Mouse (Mus musculus): ENCODE measurements around the gene Clec2h. TPM values are rescaled to one million over a fixed set of nuclear protein-coding genes. Genes with fewer than 3 reads are reported as not detected.
"Not testable (repeated sequence)": the region's sequence is repeated elsewhere in the genome, so short reads cannot be mapped to it uniquely, and the experiment has no call there.

The Clec2h gene
- total and polyA plus RNA-seq, 3 experiments = 0.11 TPM; not detected in 2

DNA sequence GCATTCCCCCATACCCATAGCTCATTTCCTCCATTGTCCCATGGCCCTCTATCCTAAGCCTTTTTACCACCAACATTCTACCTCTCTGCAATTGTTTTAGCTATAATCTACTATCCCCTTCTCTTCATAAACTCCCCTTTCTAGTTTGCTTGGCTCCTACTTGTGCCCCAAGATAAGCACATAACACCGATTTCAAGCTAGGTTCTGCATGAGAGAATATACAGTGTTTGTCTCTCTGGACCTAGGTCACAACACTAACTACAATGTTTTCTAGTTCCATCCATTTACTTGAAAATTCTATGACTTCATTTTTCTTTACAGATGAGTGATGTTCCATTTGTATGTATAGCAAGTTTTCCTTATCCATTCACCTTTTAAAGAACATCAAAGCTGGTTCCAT lies 21.5 kb upstream of the Clec2h start:
- TF ChIP-seq GATA1 (IDR thresholded peaks at IDR 0.05; ENCODE audit: borderline replicate concordance, low read length) = no peak
- TF ChIP-seq POLR2AphosphoS5 (IDR thresholded peaks at IDR 0.05; ENCODE audit: insufficient replicate concordance, low read depth, low read length) = no peak
- no peak for TF ChIP-seq CTCF (IDR thresholded peaks at IDR 0.05; ENCODE audit: low read depth, low read length)
- no peak for TF ChIP-seq TAL1 (conservative IDR thresholded peaks at IDR 0.05; ENCODE audit: low read depth, low read length)
- no peak for TF ChIP-seq GATA2 (IDR thresholded peaks at IDR 0.05; ENCODE audit: borderline replicate concordance, low read depth, low read length)
- Histone ChIP-seq H3K36me3 (replicated peaks) (no peaks in the 10 kb centered on the region), H3K27me3 (ENCODE audit: insufficient read depth, low read length) (no peaks in the 10 kb centered on the region), H3K4me1 (ENCODE audit: insufficient read depth, low read depth, low read length) (no peaks in the 10 kb centered on the region), H3K4me3 (ENCODE audit: low read depth, low read length) (no peak overlapping the region), H3K9me3 (replicated peaks) (peaks cover 29% of the 10 kb centered on the region)
- DNase-seq (ENCODE audit: low spot score) (no peak), ATAC-seq (ENCODE audit: extremely low read depth, insufficient number of reproducible peaks, low FRiP score, poor library complexity, severe bottlenecking) (no peak)

DNA sequence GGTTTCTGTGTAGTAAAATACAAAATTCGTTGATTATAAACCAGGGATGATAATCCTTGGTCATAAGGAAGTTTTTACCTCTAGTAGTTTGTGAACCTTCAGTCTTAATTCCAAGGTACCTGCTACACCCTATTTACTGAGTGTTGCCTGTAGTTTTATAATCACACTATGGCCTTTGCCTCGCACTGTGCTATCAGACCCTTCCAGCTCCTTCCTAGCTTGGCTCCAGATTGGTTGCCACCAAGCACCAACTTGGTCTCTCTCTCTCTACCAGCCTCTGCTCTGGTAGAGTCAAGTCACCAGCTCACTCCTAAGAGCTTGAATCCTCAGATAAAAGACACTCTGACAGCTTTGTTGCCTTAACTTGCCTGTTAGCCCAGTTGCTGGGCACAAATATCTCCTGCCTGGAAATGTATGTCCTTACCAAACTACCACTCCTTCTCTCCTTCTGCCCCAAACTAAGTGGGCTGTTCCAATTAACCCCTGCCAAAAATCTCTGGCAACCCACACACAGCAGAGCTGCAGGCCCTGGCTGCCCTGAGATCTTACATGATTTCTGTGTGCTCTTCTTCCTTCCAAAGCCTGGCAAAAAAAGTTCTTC lies 21.0 kb upstream of the Clec2h start:
- TF ChIP-seq GATA2 (IDR thresholded peaks at IDR 0.05; ENCODE audit: borderline replicate concordance, low read depth, low read length) (no peak), POLR2AphosphoS5 (IDR thresholded peaks at IDR 0.05; ENCODE audit: insufficient replicate concordance, low read depth, low read length) (no peak), CTCF (IDR thresholded peaks at IDR 0.05; ENCODE audit: low read depth, low read length) (no peak), TAL1 (conservative IDR thresholded peaks at IDR 0.05; ENCODE audit: low read depth, low read length) (no peak), GATA1 (IDR thresholded peaks at IDR 0.05; ENCODE audit: borderline replicate concordance, low read length) (no peak)
- DNase-seq (ENCODE audit: low spot score) (no peak), ATAC-seq (ENCODE audit: extremely low read depth, insufficient number of reproducible peaks, low FRiP score, poor library complexity, severe bottlenecking) (no peak)
- H3K27me3 ChIP-seq (ENCODE audit: insufficient read depth, low read length) = no peaks in the 10 kb centered on the region
- H3K4me1 ChIP-seq (ENCODE audit: insufficient read depth, low read depth, low read length) = no peaks in the 10 kb centered on the region
- H3K36me3 ChIP-seq (replicated peaks) = no peaks in the 10 kb centered on the region
- peaks cover 33% of the 10 kb centered on the region for H3K9me3 ChIP-seq (replicated peaks)
- no peak overlapping the region for H3K4me3 ChIP-seq (ENCODE audit: low read depth, low read length)

DNA sequence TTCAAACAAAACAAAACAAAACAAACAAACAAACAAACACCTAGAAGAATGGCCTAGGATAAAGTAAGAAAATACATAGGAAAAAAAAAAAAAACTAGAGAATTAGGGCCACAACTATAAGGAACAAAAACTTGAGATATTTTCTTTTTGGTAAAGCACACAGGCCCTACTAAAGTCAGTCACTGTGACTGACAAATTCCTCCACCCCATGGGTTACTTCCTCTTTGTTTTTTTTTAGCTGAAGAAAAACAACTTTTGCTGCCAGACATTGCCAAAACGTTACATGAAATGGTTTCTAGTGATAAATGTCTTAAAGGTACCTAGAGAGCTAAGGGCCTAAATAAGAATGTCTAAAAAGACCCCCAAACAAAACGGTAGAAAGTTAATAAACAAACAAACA lies 18.2 kb upstream of the Clec2h start:
- Histone ChIP-seq H3K9me3 (replicated peaks) (peaks cover 34% of the 10 kb centered on the region), H3K4me1 (ENCODE audit: insufficient read depth, low read depth, low read length) (no peaks in the 10 kb centered on the region), H3K27me3 (ENCODE audit: insufficient read depth, low read length) (no peaks in the 10 kb centered on the region), H3K36me3 (replicated peaks) (no peaks in the 10 kb centered on the region), H3K4me3 (ENCODE audit: low read depth, low read length) (no peak overlapping the region)
- no peak for TF ChIP-seq POLR2AphosphoS5 (IDR thresholded peaks at IDR 0.05; ENCODE audit: insufficient replicate concordance, low read depth, low read length)
- no peak for TF ChIP-seq GATA1 (IDR thresholded peaks at IDR 0.05; ENCODE audit: borderline replicate concordance, low read length)
- TF ChIP-seq CTCF (IDR thresholded peaks at IDR 0.05; ENCODE audit: low read depth, low read length) = no peak
- TF ChIP-seq TAL1 (conservative IDR thresholded peaks at IDR 0.05; ENCODE audit: low read depth, low read length) = no peak
- TF ChIP-seq GATA2 (IDR thresholded peaks at IDR 0.05; ENCODE audit: borderline replicate concordance, low read depth, low read length) = no peak
- ATAC-seq (ENCODE audit: extremely low read depth, insufficient number of reproducible peaks, low FRiP score, poor library complexity, severe bottlenecking) (no peak), DNase-seq (ENCODE audit: low spot score) (no peak)

- not testable (repeated sequence) for H3K27me3 ChIP-seq (ENCODE audit: insufficient read depth, low read length); H3K36me3 ChIP-seq (replicated peaks); DNase-seq (ENCODE audit: low spot score); H3K4me3 ChIP-seq (ENCODE audit: low read depth, low read length); H3K4me1 ChIP-seq (ENCODE audit: insufficient read depth, low read depth, low read length); ATAC-seq (ENCODE audit: extremely low read depth, insufficient number of reproducible peaks, low FRiP score, poor library complexity, severe bottlenecking)
- peaks cover 37% of the 10 kb centered on the region for H3K9me3 ChIP-seq (replicated peaks)
Observed at GRCm38 (mm10) chr6:128644694-128645093, 17.5 kb upstream of the Clec2h start.

DNA sequence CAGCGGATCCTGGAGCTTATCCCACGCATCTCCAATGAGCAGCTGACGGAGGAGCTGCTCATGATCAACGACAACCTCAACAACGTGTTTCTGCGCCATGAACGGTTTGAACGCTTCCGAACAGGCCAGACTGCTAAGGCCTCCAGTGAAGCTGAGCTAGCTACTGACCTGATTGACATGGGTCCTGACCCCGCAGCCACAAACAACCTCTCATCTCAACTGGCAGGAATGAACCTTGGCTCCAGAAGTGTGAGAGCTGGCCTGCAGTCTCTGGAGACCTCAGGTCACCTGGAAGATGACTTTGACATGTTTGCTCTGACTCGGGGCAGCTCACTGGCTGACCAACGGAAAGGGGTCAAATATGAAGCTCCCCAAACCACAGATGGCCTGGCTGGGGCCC lies 16.5 kb upstream of the Clec2h start:
- H3K4me1 ChIP-seq (ENCODE audit: insufficient read depth, low read depth, low read length); ATAC-seq (ENCODE audit: extremely low read depth, insufficient number of reproducible peaks, low FRiP score, poor library complexity, severe bottlenecking): not testable (repeated sequence)
- peaks cover 35% of the 10 kb centered on the region for H3K9me3 ChIP-seq (replicated peaks)

DNA sequence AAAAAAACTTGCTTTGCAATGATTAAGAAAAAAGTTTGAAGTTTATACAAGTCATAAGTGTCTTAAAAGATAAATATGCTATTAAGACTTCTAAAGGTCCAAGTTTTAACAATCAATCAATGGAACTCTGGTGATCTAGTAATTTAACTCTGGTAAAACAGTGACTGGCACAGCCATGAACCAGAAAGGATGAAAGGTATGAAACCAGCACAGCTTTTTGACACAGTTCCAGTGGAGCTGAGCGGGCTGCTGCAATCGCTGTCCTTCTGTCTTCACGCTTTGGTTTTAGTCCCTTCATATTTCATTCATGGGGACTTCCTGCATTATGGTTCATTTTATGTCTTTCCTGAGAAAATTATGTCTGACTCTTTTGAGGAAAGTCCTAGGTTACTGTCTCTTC lies 12.5 kb upstream of the Clec2h start:
- no peak for ATAC-seq (ENCODE audit: extremely low read depth, insufficient number of reproducible peaks, low FRiP score, poor library complexity, severe bottlenecking)
- no peak overlapping the region for H3K4me3 ChIP-seq (ENCODE audit: low read depth, low read length)
- H3K4me1 ChIP-seq (ENCODE audit: insufficient read depth, low read depth, low read length) = no peaks in the 10 kb centered on the region
- H3K36me3 ChIP-seq (replicated peaks) = no peaks in the 10 kb centered on the region
- no peak for DNase-seq (ENCODE audit: low spot score)
- H3K27me3 ChIP-seq (ENCODE audit: insufficient read depth, low read length) = no peaks in the 10 kb centered on the region
- no peak for TF ChIP-seq CTCF (IDR thresholded peaks at IDR 0.05; ENCODE audit: low read depth, low read length)
- H3K9me3 ChIP-seq (replicated peaks) = peaks cover 41% of the 10 kb centered on the region

More for the DNA sequence above, 16.5 kb upstream of the Clec2h start:
- not testable (repeated sequence) for H3K27me3 ChIP-seq (ENCODE audit: insufficient read depth, low read length); DNase-seq (ENCODE audit: low spot score); H3K36me3 ChIP-seq (replicated peaks); H3K4me3 ChIP-seq (ENCODE audit: low read depth, low read length)

DNA sequence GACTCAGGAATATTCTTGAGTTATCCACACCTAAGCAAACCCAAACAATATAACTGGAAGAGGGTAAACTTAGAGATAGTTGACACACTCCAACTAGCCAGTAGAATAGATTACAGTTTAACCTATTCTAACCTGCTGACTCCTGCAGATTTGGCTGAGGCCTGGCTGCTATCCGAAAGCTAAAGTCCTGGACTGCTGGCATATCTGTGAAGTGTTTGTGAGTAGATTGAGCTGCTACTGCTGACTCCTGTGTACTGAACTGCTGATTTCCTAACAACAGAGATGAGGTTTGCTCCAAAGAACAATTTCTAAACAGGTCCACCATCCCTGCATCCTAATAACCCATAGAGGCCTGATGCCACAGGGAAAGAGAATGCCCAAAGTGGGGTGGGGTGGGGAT lies 12.0 kb upstream of the Clec2h start:
- no peak for TF ChIP-seq GATA1 (IDR thresholded peaks at IDR 0.05; ENCODE audit: borderline replicate concordance, low read length)
- no peak for TF ChIP-seq CTCF (IDR thresholded peaks at IDR 0.05; ENCODE audit: low read depth, low read length)
- TF ChIP-seq POLR2AphosphoS5 (IDR thresholded peaks at IDR 0.05; ENCODE audit: insufficient replicate concordance, low read depth, low read length) = no peak
- no peak for TF ChIP-seq TAL1 (conservative IDR thresholded peaks at IDR 0.05; ENCODE audit: low read depth, low read length)
- TF ChIP-seq GATA2 (IDR thresholded peaks at IDR 0.05; ENCODE audit: borderline replicate concordance, low read depth, low read length) = no peak
- no peak for DNase-seq (ENCODE audit: low spot score)
- Histone ChIP-seq H3K4me3 (ENCODE audit: low read depth, low read length) (no peak overlapping the region), H3K36me3 (replicated peaks) (no peaks in the 10 kb centered on the region), H3K9me3 (replicated peaks) (peaks cover 36% of the 10 kb centered on the region), H3K27me3 (ENCODE audit: insufficient read depth, low read length) (no peaks in the 10 kb centered on the region), H3K4me1 (ENCODE audit: insufficient read depth, low read depth, low read length) (no peaks in the 10 kb centered on the region)
- no peak for ATAC-seq (ENCODE audit: extremely low read depth, insufficient number of reproducible peaks, low FRiP score, poor library complexity, severe bottlenecking)

- H3K4me1 ChIP-seq (ENCODE audit: insufficient read depth, low read depth, low read length); ATAC-seq (ENCODE audit: extremely low read depth, insufficient number of reproducible peaks, low FRiP score, poor library complexity, severe bottlenecking); DNase-seq (ENCODE audit: low spot score); H3K36me3 ChIP-seq (replicated peaks); H3K27me3 ChIP-seq (ENCODE audit: insufficient read depth, low read length); H3K4me3 ChIP-seq (ENCODE audit: low read depth, low read length): not testable (repeated sequence)
- peaks cover 36% of the 10 kb centered on the region for H3K9me3 ChIP-seq (replicated peaks)
Observed at GRCm38 (mm10) chr6:128650827-128651226, 11.4 kb upstream of the Clec2h start.

Measured in G1E (cell line).